10 mouse cellular contexts compared by ENCODE assay signal in the genomic region with DNA sequence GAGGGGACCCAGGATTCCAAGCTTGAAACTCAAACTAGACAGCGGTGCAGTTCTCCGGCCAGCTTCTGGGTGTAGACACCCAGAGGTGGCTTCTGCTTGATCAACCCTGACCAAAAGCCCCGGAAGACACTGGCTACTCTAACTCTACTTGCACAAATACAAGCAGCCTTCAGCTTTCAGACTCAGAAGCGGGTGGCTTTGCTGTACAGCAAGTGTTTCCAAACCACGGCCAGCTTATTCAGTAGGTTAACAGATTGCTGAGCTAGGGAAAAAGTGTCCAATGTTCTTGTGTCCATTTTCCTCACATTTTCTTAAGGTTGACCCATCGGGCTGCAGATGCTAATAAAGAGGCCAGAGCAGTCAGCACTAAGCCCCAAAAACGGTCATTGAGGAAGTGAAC. TPM values are rescaled to one million over a fixed set of nuclear protein-coding genes. Genes with fewer than 3 reads are reported as not detected.
DNase-seq lines count a peak whose midpoint lies in the region; ATAC-seq and TF ChIP-seq lines count a peak whose summit lies in the region.
"Had no signal": no experiment of that assay in that cellular context is flagged by ENCODE, and none has a peak within 500 bp of the region (broad histone marks: within the 10 kb centered on the region; RNA-seq: fewer than 3 reads in every experiment).

No protein-coding gene starts in this region.

- peak overlapping the region; percentile 41 for H3K4me3 ChIP-seq in lung, embryonic 15.5 days
- peak overlapping the region; percentile 46 for H3K4me3 ChIP-seq in forebrain, embryonic 12.5 days (replicated peaks)
- peak overlapping the region; percentile 64 for H3K4me3 ChIP-seq in limb, embryonic 10.5 days
- 0 out of 2 replicates have a peak overlapping the region, but pooled peaks have one; percentile 49 for H3K4me3 ChIP-seq in small intestine, adult 2 months (ENCODE audit: low read depth, low read length)

- peaks cover 92% of the 10 kb centered on the region for H3K27me3 ChIP-seq in lung, embryonic 15.5 days
- peaks cover 85% of the 10 kb centered on the region for H3K27me3 ChIP-seq in forebrain, embryonic 12.5 days
- peaks cover 99% of the 10 kb centered on the region for H3K27me3 ChIP-seq in limb, embryonic 10.5 days (ENCODE audit: low read depth, poor library complexity, severe bottlenecking)
- H3K27me3 ChIP-seq in small intestine, adult 2 months (ENCODE audit: control insufficient read depth, insufficient read depth, low read length): peaks cover 31% of the 10 kb centered on the region

- 25% methylated on average over 7 of the region's 7 CpGs for WGBS in lung, embryonic 15.5 days
- 3% methylated on average over 7 of the region's 7 CpGs for WGBS in forebrain, embryonic 12.5 days
- 20% methylated on average over 7 of the region's 7 CpGs for WGBS in limb, embryonic 10.5 days
- 44% methylated on average over 7 of the region's 7 CpGs for WGBS in small intestine, adult 2 months

- 0 out of 2 replicates have a peak overlapping the region, but pooled peaks have one; percentile 4 for H3K9ac ChIP-seq in lung, embryonic 15.5 days
- peak overlapping the region; percentile 74 for H3K9ac ChIP-seq in forebrain, embryonic 12.5 days

- TF ChIP-seq POLR2A in small intestine, adult 2 months (IDR thresholded peaks at IDR 0.05; ENCODE audit: low read depth, low read length): no peak

- H3K27ac ChIP-seq in lung, embryonic 15.5 days: no peak overlapping the region
- H3K27ac ChIP-seq in forebrain, embryonic 12.5 days: peak overlapping the region; percentile 95
- peak overlapping the region; percentile 88 for H3K27ac ChIP-seq in limb, embryonic 10.5 days
- H3K27ac ChIP-seq in small intestine, adult 2 months (ENCODE audit: insufficient read depth, low read depth, low read length): no peak overlapping the region
- H3K27ac ChIP-seq: macrophage had no signal

- DNase-seq in lung, postnatal 14 days: no peak
- DNase-seq in limb, embryonic 10.5 days (ENCODE audit: low spot score): no peak
- no peak for DNase-seq in urinary bladder, adult 18-20 months (ENCODE audit: low spot score in 2 of 2)
- no peak for DNase-seq in testis, postnatal 10 days (ENCODE audit: low spot score)
- DNase-seq: cerebellum, adult 8-10 months had no signal

- no peaks in the 10 kb centered on the region for H3K9me3 ChIP-seq in lung, embryonic 15.5 days
- H3K9me3 ChIP-seq in forebrain, embryonic 12.5 days: no peaks in the 10 kb centered on the region
- H3K9me3 ChIP-seq in limb, embryonic 10.5 days (replicated peaks): no peaks in the 10 kb centered on the region

- ATAC-seq in lung, embryonic 15.5 days (ENCODE audit: borderline replicate concordance, extremely low read depth, low FRiP score, low TSS enrichment): no peak
- ATAC-seq in forebrain, embryonic 12.5 days (ENCODE audit: low FRiP score): no peak
- ATAC-seq in activated CD4-positive, CD25-positive, alpha-beta regulatory T cell, adult 4 months: no peak

- peak overlapping the region; percentile 73 for H3K4me2 ChIP-seq in lung, embryonic 15.5 days
- H3K4me2 ChIP-seq in forebrain, embryonic 12.5 days: peak overlapping the region; percentile 77

- no peaks in the 10 kb centered on the region for H3K36me3 ChIP-seq in lung, embryonic 15.5 days
- no peaks in the 10 kb centered on the region for H3K36me3 ChIP-seq in forebrain, embryonic 12.5 days (replicated peaks)
- H3K36me3 ChIP-seq in limb, embryonic 10.5 days: no peaks in the 10 kb centered on the region
- H3K36me3 ChIP-seq in small intestine, adult 2 months (ENCODE audit: control insufficient read depth, insufficient read depth, low read length): no peaks in the 10 kb centered on the region

- no peak for TF ChIP-seq CTCF in small intestine, adult 2 months (IDR thresholded peaks at IDR 0.05; ENCODE audit: extremely low read depth, insufficient read length, insufficient replicate concordance, low read depth, low read length)

- peaks cover 12% of the 10 kb centered on the region for H3K4me1 ChIP-seq in lung, embryonic 15.5 days
- H3K4me1 ChIP-seq in forebrain, embryonic 12.5 days: peaks cover 65% of the 10 kb centered on the region
- peaks cover 33% of the 10 kb centered on the region for H3K4me1 ChIP-seq in limb, embryonic 10.5 days
- H3K4me1 ChIP-seq in small intestine, adult 2 months (ENCODE audit: control insufficient read depth, insufficient read depth, insufficient read length, low read length): peaks cover 16% of the 10 kb centered on the region

RNA-seq across cellular contexts. Expression of a gene that starts 9.6 kb away (rescaled TPM):
- polyA plus RNA-seq in lung, embryonic 15.5 days (2015; fragmentation: Nextera tagmentation; extraction: Ambion mirVana): not detected in 2 replicates
- 2.3 and 3.1 TPM in 2 replicates for polyA plus RNA-seq in forebrain, embryonic 12.5 days (2016; fragmentation: Nextera tagmentation; extraction: Ambion mirVana)
- polyA plus RNA-seq in limb, embryonic 10.5 days (2016; fragmentation: Nextera tagmentation; extraction: Ambion mirVana): not detected in 2 replicates
- polyA plus RNA-seq in small intestine, adult 2 months (2012; rRNA removed): 0.10 TPM in 1 of 2 replicates, not detected in the other
- polyA plus RNA-seq in activated CD4-positive, CD25-positive, alpha-beta regulatory T cell, adult 4 months (2017; shearing (Covaris generic)): not detected
- polyA plus RNA-seq: macrophage had no signal

RNA-seq across cellular contexts. Expression of a gene that starts 22.1 kb away (rescaled TPM):
- 53.2 and 56.4 TPM in 2 replicates for polyA plus RNA-seq in lung, embryonic 15.5 days (2015; fragmentation: Nextera tagmentation; extraction: Ambion mirVana)
- polyA plus RNA-seq in forebrain, embryonic 12.5 days (2016; fragmentation: Nextera tagmentation; extraction: Ambion mirVana): 75.6 and 84.8 TPM in 2 replicates
- polyA plus RNA-seq in limb, embryonic 10.5 days (2016; fragmentation: Nextera tagmentation; extraction: Ambion mirVana): 81.6 and 87.8 TPM in 2 replicates
- 5.1 and 9.1 TPM in 2 replicates for polyA plus RNA-seq in small intestine, adult 2 months (2012; rRNA removed)
- polyA plus RNA-seq in activated CD4-positive, CD25-positive, alpha-beta regulatory T cell, adult 4 months (2017; shearing (Covaris generic)): 10 to 100 TPM; 22.2 to 23.0 TPM

RNA-seq across cellular contexts. Expression of a gene that starts 22.3 kb away (rescaled TPM):
- polyA plus RNA-seq in lung, embryonic 15.5 days (2015; fragmentation: Nextera tagmentation; extraction: Ambion mirVana): 40.0 and 40.1 TPM in 2 replicates
- polyA plus RNA-seq in forebrain, embryonic 12.5 days (2016; fragmentation: Nextera tagmentation; extraction: Ambion mirVana): 47.2 and 56.2 TPM in 2 replicates
- polyA plus RNA-seq in limb, embryonic 10.5 days (2016; fragmentation: Nextera tagmentation; extraction: Ambion mirVana): 38.8 and 40.7 TPM in 2 replicates
- polyA plus RNA-seq in small intestine, adult 2 months (2012; rRNA removed): 54.9 and 68.9 TPM in 2 replicates
- 10 to 100 TPM; 26.7 to 26.8 TPM for polyA plus RNA-seq in activated CD4-positive, CD25-positive, alpha-beta regulatory T cell, adult 4 months (2017; shearing (Covaris generic))

RNA-seq across cellular contexts. Expression of a gene that starts 23.8 kb away (rescaled TPM):
- polyA plus RNA-seq in lung, embryonic 15.5 days (2015; fragmentation: Nextera tagmentation; extraction: Ambion mirVana): 0.66 and 1.1 TPM in 2 replicates
- polyA plus RNA-seq in forebrain, embryonic 12.5 days (2016; fragmentation: Nextera tagmentation; extraction: Ambion mirVana): 21.5 and 22.3 TPM in 2 replicates
- polyA plus RNA-seq in limb, embryonic 10.5 days (2016; fragmentation: Nextera tagmentation; extraction: Ambion mirVana): 1.1 and 1.2 TPM in 2 replicates
- 1.0 and 1.4 TPM in 2 replicates for polyA plus RNA-seq in small intestine, adult 2 months (2012; rRNA removed)
- not detected for polyA plus RNA-seq in activated CD4-positive, CD25-positive, alpha-beta regulatory T cell, adult 4 months (2017; shearing (Covaris generic))
- polyA plus RNA-seq: macrophage had no signal

RNA-seq across cellular contexts. Expression of a gene that starts 34.7 kb away (rescaled TPM):
- not detected in 2 replicates for polyA plus RNA-seq in lung, embryonic 15.5 days (2015; fragmentation: Nextera tagmentation; extraction: Ambion mirVana)
- not detected in 2 replicates for polyA plus RNA-seq in forebrain, embryonic 12.5 days (2016; fragmentation: Nextera tagmentation; extraction: Ambion mirVana)
- polyA plus RNA-seq in limb, embryonic 10.5 days (2016; fragmentation: Nextera tagmentation; extraction: Ambion mirVana): not detected in 2 replicates
- 3,061 and 5,933 TPM in 2 replicates for polyA plus RNA-seq in small intestine, adult 2 months (2012; rRNA removed)
- not detected for polyA plus RNA-seq in activated CD4-positive, CD25-positive, alpha-beta regulatory T cell, adult 4 months (2017; shearing (Covaris generic))
- polyA plus RNA-seq: macrophage had no signal

Comparison
In these comparisons a context has a peak if more than half of its experiments do, and no peak if none do; other contexts are left out.
1. H3K27ac ChIP-seq: peak in forebrain, embryonic 12.5 days (single experiment) and limb, embryonic 10.5 days (single experiment); none in lung, embryonic 15.5 days (single experiment) and small intestine, adult 2 months (single experiment).
2. Peak in every context shown above with its lines, with median percentiles within 50 percentile points of each other: H3K4me3 ChIP-seq.